Mouse (Mus musculus) small intestine, adult 2 months (tissue): ENCODE measurements around the gene Olfr1472. TPM values are rescaled to one million over a fixed set of nuclear protein-coding genes. Genes with fewer than 3 reads are reported as not detected.
"Not testable (repeated sequence)": the region's sequence is repeated elsewhere in the genome, so short reads cannot be mapped to it uniquely, and the experiment has no call there.

Source experiments
- H3K27ac ChIP-seq: fragments of 200-500 bp; 2 replicates; pipeline ENCODE4 v1.5.1; 2012; ENCODE audit warnings: low read depth, low read length, control low read depth, inconsistent platforms; ENCODE audit not compliant: insufficient read depth
- H3K27me3 ChIP-seq: fragments of 200-500 bp; 2 replicates; pipeline ENCODE4 v1.6.1; 2012; ENCODE audit warnings: mild to moderate bottlenecking, moderate library complexity, low read length, inconsistent platforms; ENCODE audit not compliant: control insufficient read depth, insufficient read depth
- H3K36me3 ChIP-seq: fragments of 200-500 bp; 2 replicates; pipeline ENCODE4 v1.6.1; 2012; ENCODE audit warnings: mild to moderate bottlenecking, low read length, control low read depth, inconsistent platforms; ENCODE audit not compliant: control insufficient read depth, insufficient read depth
- H3K4me1 ChIP-seq: fragments of 200-500 bp; 2 replicates; pipeline ENCODE4 v1.6.1; 2012; ENCODE audit warnings: low read length, inconsistent platforms, mixed read lengths; ENCODE audit not compliant: control insufficient read depth, insufficient read depth, insufficient read length
- H3K4me3 ChIP-seq: fragments of 200-500 bp; 2 replicates; pipeline ENCODE4 v1.5.1; 2012; ENCODE audit warnings: low read depth, mild to moderate bottlenecking, control low read depth, inconsistent platforms, low read length, moderate library complexity
- CTCF ChIP-seq: fragments of 200-500 bp; IDR thresholded peaks from 2 replicates; pipeline ENCODE4 v1.5.1; 2012; ENCODE audit warnings: low read depth, mild to moderate bottlenecking, control low read depth, inconsistent platforms, low read length, moderate library complexity, mixed read lengths; ENCODE audit not compliant: insufficient replicate concordance, insufficient read length; ENCODE audit errors: extremely low read depth
- POLR2A ChIP-seq: fragments of 200-500 bp; IDR thresholded peaks from 2 replicates; pipeline ENCODE4 v1.6.1; 2012; ENCODE audit warnings: low read depth, mild to moderate bottlenecking, control low read depth, inconsistent platforms, low read length, moderate library complexity
- WGBS: fragments of 180-500 bp; shearing (Covaris S2); methylation state at CpG from one replicate; pipeline ENCODE4 v1.1.7; 2018; 5-methylcytosine and 5-hydroxymethylcytosine counted together
- polyA plus RNA-seq: library from polyadenylated mRNA; depleted of rRNA; stranded (reverse); fragments of >200 nt; gene quantifications from 2 replicates; pipeline ENCODE4 v1.2.3, GENCODE M21; 2012; rRNA removed

Gene Olfr1472
- not detected in 2 replicates for polyA plus RNA-seq

DNA sequence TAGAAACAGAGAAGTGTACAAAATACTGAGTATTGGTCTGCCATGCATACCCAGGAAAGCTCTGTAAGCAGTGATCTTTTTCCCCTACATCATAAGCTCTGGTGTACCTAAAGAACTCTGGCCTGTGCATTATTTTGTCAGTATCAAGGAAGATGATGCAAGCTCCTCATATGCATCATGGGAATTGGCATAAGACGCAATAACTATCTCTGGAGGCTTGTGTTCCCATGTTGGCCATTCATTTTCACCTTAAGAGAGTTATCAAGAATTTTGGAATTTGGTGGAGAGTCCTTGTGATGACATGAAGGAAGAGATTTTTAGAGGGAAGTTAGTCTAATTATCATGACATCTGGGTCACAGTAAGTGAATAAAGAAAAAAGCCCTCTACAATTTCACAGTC is at the start of gene Olfr1472:
TSS of gene Olfr1472 (minus strand) at position 101 of the 400 bp plus-strand sequence.
- 68% methylated on average over 1 of the region's 1 CpGs for WGBS
- H3K4me3 ChIP-seq, result no peak within 1 kb of the TSS
- H3K27ac ChIP-seq, result no peak within 1 kb of the TSS
- no peaks in the 10 kb centered on the region for H3K4me1 ChIP-seq
- H3K36me3 ChIP-seq, result no peaks in the 10 kb centered on the region
- no peaks in the 10 kb centered on the region for H3K27me3 ChIP-seq
- TF ChIP-seq POLR2A (no peak), CTCF (no peak)

DNA sequence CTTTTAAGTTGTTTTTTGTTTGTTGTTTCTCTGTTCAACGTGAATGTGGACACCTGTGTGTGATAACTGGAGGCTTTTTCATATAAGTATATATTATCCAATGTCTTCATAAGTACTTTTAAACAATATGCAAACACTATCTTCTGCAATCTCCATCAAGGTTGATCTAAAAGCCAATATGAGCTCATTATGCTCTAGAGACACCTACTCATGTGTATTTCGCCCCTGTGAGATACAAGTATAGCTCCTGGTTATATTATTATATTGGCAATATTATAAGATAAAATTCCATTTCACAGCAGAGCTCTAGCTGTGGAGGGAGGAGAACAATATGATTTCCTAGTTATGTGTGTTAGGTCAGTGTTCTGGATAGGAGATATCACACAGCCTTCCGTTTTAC is 44.4 kb upstream of the Olfr1472 start, which contains the start of gene Olfr1477:
TSS of gene Olfr1477 (plus strand) at position 301 of the 400 bp plus-strand sequence.
- Histone ChIP-seq H3K4me3 (no peak within 1 kb of the TSS), H3K27ac (no peak within 1 kb of the TSS), H3K4me1 (no peaks in the 10 kb centered on the region), H3K27me3 (no peaks in the 10 kb centered on the region), H3K36me3 (no peaks in the 10 kb centered on the region)
- TF ChIP-seq POLR2A (no peak), CTCF (no peak)
- WGBS, result 61% methylated on average over 3 of the region's 3 CpGs

DNA sequence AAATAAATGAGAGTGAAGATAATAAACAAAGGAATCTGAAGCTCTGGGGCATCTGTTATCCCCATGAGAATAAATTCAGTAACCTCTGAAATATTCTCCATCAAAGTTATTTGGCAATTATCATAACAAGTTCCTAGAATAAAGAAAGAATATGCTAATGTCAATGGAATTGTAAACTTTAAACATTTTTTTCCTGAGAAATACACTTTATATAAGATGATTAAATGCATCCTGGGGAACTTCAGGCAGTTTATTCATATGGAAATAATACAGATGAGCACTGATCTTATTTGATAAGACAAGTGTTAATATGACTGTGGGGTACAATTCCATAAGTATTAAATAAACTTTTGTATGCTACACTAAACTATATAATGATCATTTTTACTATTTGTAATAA is 24.2 kb upstream of the Olfr1472 start, which contains the start of gene Olfr1475:
TSS of gene Olfr1475 (minus strand) at position 101 of the 400 bp plus-strand sequence.
- TF ChIP-seq CTCF, result no peak
- no peak for TF ChIP-seq POLR2A
- H3K4me3 ChIP-seq, result no peak within 1 kb of the TSS
- no peaks in the 10 kb centered on the region for H3K36me3 ChIP-seq
- no peaks in the 10 kb centered on the region for H3K4me1 ChIP-seq
- H3K27ac ChIP-seq, result no peak within 1 kb of the TSS
- no peaks in the 10 kb centered on the region for H3K27me3 ChIP-seq

DNA sequence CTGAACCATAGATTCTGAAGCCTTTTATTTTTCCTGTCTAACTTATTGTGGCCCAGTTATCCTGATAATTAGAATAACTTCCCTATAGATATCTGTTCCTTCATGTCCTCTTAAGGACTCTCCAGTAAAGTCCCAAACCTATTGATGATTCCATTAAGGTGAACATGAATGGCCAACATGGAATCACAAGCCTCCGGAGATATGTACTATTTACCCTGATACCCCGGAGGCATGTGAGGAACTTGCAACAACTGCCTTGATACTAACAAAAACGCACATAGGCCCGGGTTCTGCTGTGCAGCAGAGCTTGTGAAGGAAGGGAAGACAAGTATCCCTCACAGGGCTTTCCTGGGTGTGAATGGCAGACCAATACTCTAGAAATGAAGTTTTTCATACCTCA is 13.4 kb upstream of the Olfr1472 start, which contains the start of gene Olfr1474:
TSS of gene Olfr1474 (plus strand) at position 301 of the 400 bp plus-strand sequence.
- H3K27me3 ChIP-seq, H3K36me3 ChIP-seq, H3K27ac ChIP-seq, H3K4me3 ChIP-seq, H3K4me1 ChIP-seq: not testable (repeated sequence)
- 71% methylated on average over 4 of the region's 4 CpGs for WGBS

DNA sequence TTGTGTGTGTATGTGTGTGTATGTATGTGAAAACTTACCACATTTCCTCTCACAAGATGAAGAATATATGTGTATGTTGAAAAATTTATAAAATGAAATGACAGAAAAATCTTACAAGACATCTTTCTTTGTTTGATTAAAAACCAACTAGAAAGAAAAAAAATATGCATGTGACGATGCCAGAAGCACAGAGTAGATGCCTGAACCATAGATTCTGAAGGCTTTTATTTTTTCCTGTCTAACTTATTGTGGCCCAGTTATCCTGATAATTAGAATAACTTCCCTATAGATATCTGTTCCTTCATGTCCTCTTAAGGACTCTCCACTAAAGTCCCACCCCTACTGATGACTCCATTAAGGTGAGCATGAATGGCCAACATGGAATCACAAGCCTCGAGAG is 12.8 kb downstream of the Olfr1472 start, which contains the start of gene Olfr1471:
TSS of gene Olfr1471 (plus strand) at position 301 of the 400 bp plus-strand sequence.
- not testable (repeated sequence) for H3K36me3 ChIP-seq, H3K4me3 ChIP-seq, H3K27me3 ChIP-seq, H3K4me1 ChIP-seq, H3K27ac ChIP-seq
- 58% methylated on average over 2 of the region's 2 CpGs for WGBS

DNA sequence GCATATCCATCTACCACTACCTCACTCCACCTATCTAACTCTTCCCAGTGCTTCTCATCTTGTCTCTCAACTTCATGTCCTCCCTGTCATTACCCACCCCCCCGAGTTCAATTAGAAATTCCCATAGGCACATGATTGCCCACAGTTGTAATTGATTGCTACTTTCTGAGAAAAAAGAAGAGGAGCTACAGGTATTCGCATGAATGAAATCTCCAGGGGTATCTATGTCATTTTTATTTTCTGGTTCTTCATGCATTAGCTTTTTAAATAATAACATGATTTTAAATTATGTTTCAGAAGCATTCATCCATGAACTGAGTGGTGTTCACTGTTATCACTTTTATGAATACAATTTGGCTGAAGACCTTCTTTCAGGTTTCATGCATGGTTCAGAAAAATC is 48.3 kb downstream of the Olfr1472 start, which contains the start of gene Olfr1469:
TSS of gene Olfr1469 (plus strand) at position 301 of the 400 bp plus-strand sequence.
- H3K4me1 ChIP-seq, result no peaks in the 10 kb centered on the region
- H3K36me3 ChIP-seq, result no peaks in the 10 kb centered on the region
- no peaks in the 10 kb centered on the region for H3K27me3 ChIP-seq
- H3K4me3 ChIP-seq, result no peak within 1 kb of the TSS
- no peak within 1 kb of the TSS for H3K27ac ChIP-seq
- no peak for TF ChIP-seq CTCF
- TF ChIP-seq POLR2A, result no peak
- 59% methylated on average over 2 of the region's 2 CpGs for WGBS

Other genes starting within 250 kb of the Olfr1472 start
- gene Olfr1463, start 224.8 kb downstream of the Olfr1472 start, polyA plus RNA-seq, result not detected in 2 replicates
- not detected in 2 replicates for gene Olfr1465, start 140.5 kb downstream of the Olfr1472 start, polyA plus RNA-seq
- not detected in 2 replicates for gene Olfr1466, start 117.2 kb downstream of the Olfr1472 start, polyA plus RNA-seq
- not detected in 2 replicates for gene Olfr1467, start 93.8 kb downstream of the Olfr1472 start, polyA plus RNA-seq
- gene Olfr1469, start 48.2 kb downstream of the Olfr1472 start, polyA plus RNA-seq, result not detected in 2 replicates
- gene Olfr1471, start 12.7 kb downstream of the Olfr1472 start, polyA plus RNA-seq, result not detected in 2 replicates
- not detected in 2 replicates for gene Olfr1474, start 13.5 kb upstream of the Olfr1472 start, polyA plus RNA-seq
- not detected in 2 replicates for gene Olfr1475, start 24.1 kb upstream of the Olfr1472 start, polyA plus RNA-seq
- not detected in 2 replicates for gene Olfr1477, start 44.5 kb upstream of the Olfr1472 start, polyA plus RNA-seq
- gene Olfr1480, start 71.8 kb upstream of the Olfr1472 start, polyA plus RNA-seq, result not detected in 2 replicates
- gene Olfr1484, start 127.4 kb upstream of the Olfr1472 start, polyA plus RNA-seq, result not detected in 2 replicates
- gene Olfr1487, start 161.3 kb upstream of the Olfr1472 start, polyA plus RNA-seq, result not detected in 2 replicates
- not detected in 2 replicates for gene Olfr1489, start 175.5 kb upstream of the Olfr1472 start, polyA plus RNA-seq
- gene Olfr1490, start 195.0 kb upstream of the Olfr1472 start, polyA plus RNA-seq, result not detected in 2 replicates
- not detected in 2 replicates for gene Olfr1491, start 241.2 kb upstream of the Olfr1472 start, polyA plus RNA-seq